Mouse (Mus musculus) CH12.LX (cell line): ENCODE results near the gene Dnmt3l.

Source experiments
- CTCF ChIP-seq, 2 experiments: IDR thresholded peaks in 1 of 2; conservative IDR thresholded peaks in 1 of 2; 2 replicates each; pipeline ENCODE4 v1.5.1; 2011 to 2012; ENCODE audit warnings: low read depth in 2 of 2, low read length in 2 of 2, improper control_type of control experiment in 1 of 2, inconsistent platforms in 1 of 2, mild to moderate bottlenecking in 1 of 2, moderate library complexity in 1 of 2
- EP300 ChIP-seq: IDR thresholded peaks from 2 replicates; pipeline ENCODE4 v1.6.1; 2011; ENCODE audit warnings: low read length, improper control_type of control experiment
- JUND ChIP-seq: conservative IDR thresholded peaks from 2 replicates; pipeline ENCODE4 v1.6.1; 2011; ENCODE audit warnings: low read depth, low read length, improper control_type of control experiment
- POLR2A ChIP-seq: IDR thresholded peaks from 2 replicates; pipeline ENCODE4 v1.6.1; 2011; ENCODE audit warnings: low read depth, mild to moderate bottlenecking, improper control_type of control experiment, low read length
- RCOR1 ChIP-seq: conservative IDR thresholded peaks from 2 replicates; pipeline ENCODE4 v1.6.1; 2012; ENCODE audit warnings: low read depth, mild to moderate bottlenecking, inconsistent platforms, low read length, improper control_type of control experiment
- TBP ChIP-seq: conservative IDR thresholded peaks from 2 replicates; pipeline ENCODE4 v1.6.1; 2011; ENCODE audit warnings: low read depth, low read length, improper control_type of control experiment
- USF1 ChIP-seq: IDR thresholded peaks from 2 replicates; pipeline ENCODE4 v1.6.1; 2014; ENCODE audit warnings: low read depth, mild to moderate bottlenecking, inconsistent platforms, low read length, improper control_type of control experiment

- TF ChIP-seq POLR2A (no peak), USF1 (no peak), CTCF (conservative IDR thresholded peaks at IDR 0.05 in 1 of 2, IDR thresholded peaks at IDR 0.05 in 1 of 2; ENCODE audit: low read depth in 2 of 2, low read length in 2 of 2) (no peak), JUND (no peak), TBP (no peak), RCOR1 (no peak), EP300 (no peak)
Observed at GRCm38 (mm10) chr10:78057056-78057455, 15.3 kb downstream of the Dnmt3l start.
